Mouse (Mus musculus) erythroblast, embryonic 14.5 days (primary cell): ENCODE results near the gene Wdfy3.

ENCODE experiments used
- GATA1 ChIP-seq: IDR thresholded peaks from 2 replicates; pipeline ENCODE4 v1.6.1; 2012; ENCODE audit warnings: low read length, inconsistent platforms, mixed read lengths
- TAL1 ChIP-seq: IDR thresholded peaks from 3 replicates; pipeline ENCODE4 v1.6.1; 2012; ENCODE audit warnings: low read length, inconsistent platforms, mixed read lengths

DNA sequence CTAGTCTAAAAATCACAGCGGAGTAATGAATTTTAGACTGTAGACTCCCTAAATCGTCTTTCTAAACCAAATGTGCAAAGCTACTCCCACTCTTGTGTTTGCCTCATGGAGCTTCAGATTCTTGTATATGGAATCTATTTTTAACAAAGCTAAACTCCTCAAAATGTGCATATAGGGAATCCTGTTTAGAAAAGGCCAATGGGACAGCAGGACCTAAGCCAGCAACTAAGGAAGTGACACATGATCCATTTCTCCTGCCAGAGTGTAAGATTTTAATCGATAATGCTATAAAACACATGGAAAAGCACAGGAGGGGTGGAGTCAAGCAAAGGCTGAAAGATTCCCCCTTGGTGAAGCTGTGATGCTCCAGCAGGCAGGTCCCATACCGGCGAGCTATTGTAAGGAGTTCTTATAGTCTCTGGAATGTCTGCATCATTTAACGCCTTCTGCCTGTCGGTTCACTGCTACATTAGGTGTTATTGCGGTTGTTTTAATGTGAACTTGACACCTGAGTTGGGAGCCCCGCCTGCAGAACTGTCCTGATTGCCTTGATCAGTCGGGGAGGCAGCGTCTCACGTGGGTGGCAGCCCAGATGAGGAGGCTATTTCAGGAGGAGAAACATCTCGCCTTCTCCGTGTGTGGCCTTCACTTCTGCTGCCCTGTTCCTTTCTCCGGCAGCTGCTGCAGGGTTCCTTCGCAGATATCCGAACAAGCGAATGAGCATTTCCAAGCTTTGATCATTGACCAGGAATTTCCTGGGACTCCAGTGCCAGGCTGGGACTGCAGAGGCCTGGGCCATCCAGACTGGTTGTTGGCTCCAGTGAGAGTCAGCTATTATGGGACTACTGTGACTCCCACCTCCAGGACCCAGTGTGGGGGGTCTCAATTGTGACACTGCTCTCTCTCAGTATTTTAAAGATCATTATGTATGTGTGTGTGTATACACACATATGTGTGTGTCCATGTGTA, 15.3 kb upstream of the Wdfy3 start:
- TF ChIP-seq TAL1: no peak
- TF ChIP-seq GATA1: no peak
